Mouse (Mus musculus): ENCODE data around the gene Hgd. TPM values are rescaled to one million over a fixed set of nuclear protein-coding genes. Genes with fewer than 3 reads are reported as not detected.

Hgd gene
- total RNA-seq, 1 experiment, result 0.40 TPM

DNA sequence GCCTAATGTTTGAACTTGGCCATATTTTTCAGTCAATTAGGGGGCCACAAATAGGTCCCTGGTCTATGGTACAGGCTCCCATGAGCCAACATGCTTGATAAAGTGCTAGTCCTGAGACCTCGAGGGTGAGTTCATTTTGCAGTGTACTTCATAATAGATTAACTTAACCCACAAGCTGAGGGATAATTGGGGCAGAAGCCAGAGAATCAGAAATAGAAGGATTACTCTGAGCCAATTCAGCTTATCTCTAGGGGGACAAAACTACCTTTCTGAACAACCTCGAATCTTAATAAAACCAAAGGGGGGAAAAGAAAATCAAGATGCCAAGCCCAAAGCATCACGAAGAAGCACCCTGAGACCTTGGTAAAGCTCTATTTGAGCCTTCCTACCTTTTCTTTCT, 42.5 kb downstream of the Hgd start:
- Histone ChIP-seq H3K9me3 (ENCODE audit: control insufficient read depth, insufficient read depth, low read depth, low read length) (no peaks in the 10 kb centered on the region), H3K36me3 (ENCODE audit: control insufficient read depth, insufficient read depth, low read length, poor library complexity, severe bottlenecking) (no peaks in the 10 kb centered on the region), H3K27ac (ENCODE audit: insufficient read depth, low read depth, low read length, poor library complexity, severe bottlenecking) (no peak overlapping the region), H3K9ac (ENCODE audit: insufficient read depth, low read depth, low read length, poor library complexity, severe bottlenecking) (no peak overlapping the region), H3K4me1 (ENCODE audit: control insufficient read depth in 2 of 2, insufficient read depth in 2 of 2, low read length in 2 of 2, poor library complexity in 1 of 2) (no peaks in the 10 kb centered on the region), H3K4me3 (ENCODE audit: insufficient read depth in 1 of 2, low read depth in 1 of 2, low read length in 2 of 2, poor library complexity in 1 of 2, severe bottlenecking in 1 of 2) (no peak overlapping the region)
- DNase-seq (ENCODE audit: low read depth, low spot score), result no peak
- no peak for TF ChIP-seq MAFK (IDR thresholded peaks at IDR 0.05; ENCODE audit: insufficient read depth, low read depth, low read length)
- TF ChIP-seq CHD2 (IDR thresholded peaks at IDR 0.05; ENCODE audit: low read depth, low read length), result no peak
- no peak for TF ChIP-seq ZNF384 (IDR thresholded peaks at IDR 0.05; ENCODE audit: low read depth, low read length)
- TF ChIP-seq ZC3H11A (IDR thresholded peaks at IDR 0.05; ENCODE audit: borderline replicate concordance, low read depth, low read length), result no peak
- no peak for TF ChIP-seq HCFC1 (IDR thresholded peaks at IDR 0.05; ENCODE audit: borderline replicate concordance, insufficient read depth, low read length)
- in situ Hi-C loops (cut with MboI; ENCODE audit: low sequenced_read_pairs in 2 of 2, unreplicated experiment in 2 of 2), result no loop called here

DNA sequence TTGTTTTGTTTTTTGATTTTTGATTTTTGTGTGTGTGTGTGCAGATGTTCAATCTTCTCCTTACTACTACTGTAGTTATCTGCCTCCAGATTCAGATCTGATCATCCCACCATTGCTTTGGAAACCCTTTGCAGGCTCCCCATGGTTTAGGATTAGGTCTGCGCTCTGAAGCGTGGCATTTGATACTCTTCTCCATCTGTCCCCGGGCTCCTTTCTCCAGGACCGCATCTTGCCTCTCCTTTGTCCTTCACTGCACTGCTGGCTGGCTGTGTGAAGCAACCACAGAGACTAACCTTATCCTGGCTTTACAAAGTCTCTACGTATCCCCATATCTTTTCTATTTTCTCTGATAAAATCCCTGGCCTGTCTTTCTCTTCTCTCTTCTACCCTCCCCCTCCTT, 43.0 kb downstream of the Hgd start:
- no peak overlapping the region for H3K9ac ChIP-seq (ENCODE audit: insufficient read depth, low read depth, low read length, poor library complexity, severe bottlenecking)
- TF ChIP-seq HCFC1 (IDR thresholded peaks at IDR 0.05; ENCODE audit: borderline replicate concordance, insufficient read depth, low read length) (no peak), MAFK (IDR thresholded peaks at IDR 0.05; ENCODE audit: insufficient read depth, low read depth, low read length) (no peak), ZC3H11A (IDR thresholded peaks at IDR 0.05; ENCODE audit: borderline replicate concordance, low read depth, low read length) (no peak), CHD2 (IDR thresholded peaks at IDR 0.05; ENCODE audit: low read depth, low read length) (no peak), ZNF384 (IDR thresholded peaks at IDR 0.05; ENCODE audit: low read depth, low read length) (no peak)
- DNase-seq (ENCODE audit: low read depth, low spot score), result no peak
- no peak overlapping the region for H3K27ac ChIP-seq (ENCODE audit: insufficient read depth, low read depth, low read length, poor library complexity, severe bottlenecking)
- in situ Hi-C loops (cut with MboI; ENCODE audit: low sequenced_read_pairs in 2 of 2, unreplicated experiment in 2 of 2), result no loop called here
- no peak overlapping the region for H3K4me3 ChIP-seq (ENCODE audit: insufficient read depth in 1 of 2, low read depth in 1 of 2, low read length in 2 of 2, poor library complexity in 1 of 2, severe bottlenecking in 1 of 2)
- no peaks in the 10 kb centered on the region for H3K36me3 ChIP-seq (ENCODE audit: control insufficient read depth, insufficient read depth, low read length, poor library complexity, severe bottlenecking)
- no peaks in the 10 kb centered on the region for H3K4me1 ChIP-seq (ENCODE audit: control insufficient read depth in 2 of 2, insufficient read depth in 2 of 2, low read length in 2 of 2, poor library complexity in 1 of 2)
- H3K9me3 ChIP-seq (ENCODE audit: control insufficient read depth, insufficient read depth, low read depth, low read length), result no peaks in the 10 kb centered on the region

DNA sequence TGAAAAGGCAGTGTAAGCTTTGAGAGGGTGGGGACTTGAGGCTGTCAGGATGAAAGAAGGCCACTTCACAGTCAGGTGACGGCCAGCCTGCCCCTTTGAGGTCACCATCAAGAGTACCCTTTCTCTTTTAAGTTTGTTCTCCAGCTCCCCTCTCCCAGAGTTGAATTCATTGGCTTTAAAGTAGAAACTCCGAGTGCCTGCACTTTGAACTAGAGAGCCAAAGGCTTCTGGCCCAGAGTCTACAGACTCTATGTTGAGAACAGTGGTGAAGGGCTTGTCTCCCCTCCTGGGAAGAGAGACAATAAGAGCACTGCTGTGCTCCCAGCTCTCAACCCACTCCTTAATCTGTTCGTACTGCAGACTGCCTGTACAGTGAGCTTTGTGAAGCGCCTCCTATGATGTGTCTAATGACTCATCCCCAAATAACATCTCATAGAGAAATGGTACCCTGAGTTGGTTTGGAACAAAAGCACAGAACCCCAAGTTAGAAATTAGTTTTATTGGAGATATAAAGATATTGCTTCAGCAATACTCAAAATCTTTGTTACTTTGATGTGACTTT, 46.5 kb downstream of the Hgd start:
- H3K36me3 ChIP-seq (ENCODE audit: control insufficient read depth, insufficient read depth, low read length, poor library complexity, severe bottlenecking), result no peaks in the 10 kb centered on the region
- H3K27ac ChIP-seq (ENCODE audit: insufficient read depth, low read depth, low read length, poor library complexity, severe bottlenecking), result no peak overlapping the region
- H3K9ac ChIP-seq (ENCODE audit: insufficient read depth, low read depth, low read length, poor library complexity, severe bottlenecking), result no peak overlapping the region
- in situ Hi-C loops (cut with MboI; ENCODE audit: low sequenced_read_pairs in 2 of 2, unreplicated experiment in 2 of 2), result no loop called here
- TF ChIP-seq ZC3H11A (IDR thresholded peaks at IDR 0.05; ENCODE audit: borderline replicate concordance, low read depth, low read length) (no peak), HCFC1 (IDR thresholded peaks at IDR 0.05; ENCODE audit: borderline replicate concordance, insufficient read depth, low read length) (no peak), ZNF384 (IDR thresholded peaks at IDR 0.05; ENCODE audit: low read depth, low read length) (no peak), MAFK (IDR thresholded peaks at IDR 0.05; ENCODE audit: insufficient read depth, low read depth, low read length) (no peak), CHD2 (IDR thresholded peaks at IDR 0.05; ENCODE audit: low read depth, low read length) (no peak)
- DNase-seq (ENCODE audit: low read depth, low spot score), result no peak
- no peak overlapping the region for H3K4me3 ChIP-seq (ENCODE audit: insufficient read depth in 1 of 2, low read depth in 1 of 2, low read length in 2 of 2, poor library complexity in 1 of 2, severe bottlenecking in 1 of 2)
- H3K9me3 ChIP-seq (ENCODE audit: control insufficient read depth, insufficient read depth, low read depth, low read length), result no peaks in the 10 kb centered on the region
- H3K4me1 ChIP-seq (ENCODE audit: control insufficient read depth in 2 of 2, insufficient read depth in 2 of 2, low read length in 2 of 2, poor library complexity in 1 of 2), result no peaks in the 10 kb centered on the region

DNA sequence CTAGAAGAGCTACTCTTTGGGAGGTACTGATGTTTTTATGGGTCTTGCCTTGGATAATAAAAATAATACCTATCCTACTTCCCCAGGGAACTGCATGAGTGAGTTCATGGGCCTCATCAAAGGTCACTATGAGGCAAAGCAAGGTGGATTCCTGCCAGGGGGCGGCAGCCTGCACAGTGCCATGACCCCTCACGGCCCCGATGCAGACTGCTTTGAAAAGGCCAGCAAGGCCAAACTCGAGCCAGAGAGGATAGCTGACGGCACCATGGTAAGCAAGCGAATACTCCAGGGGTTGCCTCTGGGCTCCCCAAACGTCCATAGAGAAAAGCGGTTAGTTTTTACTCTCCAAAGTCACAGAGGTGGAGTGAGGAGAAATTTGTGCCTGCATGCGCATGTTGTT, 48.4 kb downstream of the Hgd start:
- no peak for TF ChIP-seq MAFK (IDR thresholded peaks at IDR 0.05; ENCODE audit: insufficient read depth, low read depth, low read length)
- no peak for TF ChIP-seq ZNF384 (IDR thresholded peaks at IDR 0.05; ENCODE audit: low read depth, low read length)
- no peak for TF ChIP-seq CHD2 (IDR thresholded peaks at IDR 0.05; ENCODE audit: low read depth, low read length)
- TF ChIP-seq HCFC1 (IDR thresholded peaks at IDR 0.05; ENCODE audit: borderline replicate concordance, insufficient read depth, low read length), result no peak
- TF ChIP-seq ZC3H11A (IDR thresholded peaks at IDR 0.05; ENCODE audit: borderline replicate concordance, low read depth, low read length), result no peak
- H3K4me1 ChIP-seq (ENCODE audit: control insufficient read depth in 2 of 2, insufficient read depth in 2 of 2, low read length in 2 of 2, poor library complexity in 1 of 2), result no peaks in the 10 kb centered on the region
- no peaks in the 10 kb centered on the region for H3K9me3 ChIP-seq (ENCODE audit: control insufficient read depth, insufficient read depth, low read depth, low read length)
- no peak overlapping the region for H3K27ac ChIP-seq (ENCODE audit: insufficient read depth, low read depth, low read length, poor library complexity, severe bottlenecking)
- no peak overlapping the region for H3K4me3 ChIP-seq (ENCODE audit: insufficient read depth in 1 of 2, low read depth in 1 of 2, low read length in 2 of 2, poor library complexity in 1 of 2, severe bottlenecking in 1 of 2)
- H3K9ac ChIP-seq (ENCODE audit: insufficient read depth, low read depth, low read length, poor library complexity, severe bottlenecking), result no peak overlapping the region
- in situ Hi-C loops (cut with MboI; ENCODE audit: low sequenced_read_pairs in 2 of 2, unreplicated experiment in 2 of 2), result no loop called here
- H3K36me3 ChIP-seq (ENCODE audit: control insufficient read depth, insufficient read depth, low read length, poor library complexity, severe bottlenecking), result no peaks in the 10 kb centered on the region
- DNase-seq (ENCODE audit: low read depth, low spot score), result no peak

DNA sequence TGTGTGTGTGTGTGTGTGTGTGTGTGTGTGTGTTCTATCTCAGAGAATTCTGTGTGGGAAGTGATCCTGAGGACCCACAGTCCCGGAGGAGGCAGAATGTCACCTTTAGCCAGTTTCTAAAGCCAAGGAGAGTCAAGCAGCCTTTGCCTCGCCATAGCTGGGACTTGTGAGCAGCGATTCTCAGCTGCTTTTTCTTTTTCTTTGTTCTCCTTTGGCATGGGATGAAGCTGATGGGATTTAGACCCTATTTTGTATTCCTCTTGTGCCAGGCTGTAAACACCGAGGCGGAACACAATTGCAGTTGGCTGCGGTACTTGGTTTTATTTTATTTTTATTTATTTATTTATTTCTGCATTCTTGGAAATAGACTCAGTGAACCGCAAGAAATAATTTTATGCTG, 49.1 kb downstream of the Hgd start:
- no peaks in the 10 kb centered on the region for H3K36me3 ChIP-seq (ENCODE audit: control insufficient read depth, insufficient read depth, low read length, poor library complexity, severe bottlenecking)
- H3K9ac ChIP-seq (ENCODE audit: insufficient read depth, low read depth, low read length, poor library complexity, severe bottlenecking), result no peak overlapping the region
- no peaks in the 10 kb centered on the region for H3K9me3 ChIP-seq (ENCODE audit: control insufficient read depth, insufficient read depth, low read depth, low read length)
- TF ChIP-seq MAFK (IDR thresholded peaks at IDR 0.05; ENCODE audit: insufficient read depth, low read depth, low read length) (no peak), ZC3H11A (IDR thresholded peaks at IDR 0.05; ENCODE audit: borderline replicate concordance, low read depth, low read length) (no peak), ZNF384 (IDR thresholded peaks at IDR 0.05; ENCODE audit: low read depth, low read length) (no peak), HCFC1 (IDR thresholded peaks at IDR 0.05; ENCODE audit: borderline replicate concordance, insufficient read depth, low read length) (no peak), CHD2 (IDR thresholded peaks at IDR 0.05; ENCODE audit: low read depth, low read length) (no peak)
- in situ Hi-C loops (cut with MboI; ENCODE audit: low sequenced_read_pairs in 2 of 2, unreplicated experiment in 2 of 2), result no loop called here
- H3K4me1 ChIP-seq (ENCODE audit: control insufficient read depth in 2 of 2, insufficient read depth in 2 of 2, low read length in 2 of 2, poor library complexity in 1 of 2), result no peaks in the 10 kb centered on the region
- no peak for DNase-seq (ENCODE audit: low read depth, low spot score)
- H3K4me3 ChIP-seq (ENCODE audit: insufficient read depth in 1 of 2, low read depth in 1 of 2, low read length in 2 of 2, poor library complexity in 1 of 2, severe bottlenecking in 1 of 2), result no peak overlapping the region
- no peak overlapping the region for H3K27ac ChIP-seq (ENCODE audit: insufficient read depth, low read depth, low read length, poor library complexity, severe bottlenecking)

All from ES-E14 (cell line).